Mouse (Mus musculus) MEL (cell line): ENCODE results near the gene Tpst2. TPM values are rescaled to one million over a fixed set of nuclear protein-coding genes. Genes with fewer than 3 reads are reported as not detected.

Experiments
- DNase-seq: peaks from one replicate; pipeline ENCODE4 v3.0.0; 2011; ENCODE audit warnings: low read depth, low spot score
- H3K27ac ChIP-seq: 2 replicates; pipeline ENCODE4 v1.5.1; 2012; ENCODE audit warnings: low read depth, mild to moderate bottlenecking, control low read depth, low read length, moderate library complexity; ENCODE audit not compliant: control insufficient read depth
- H3K27me3 ChIP-seq, 2 experiments: fragments of 150-350 bp in 1 of 2; sonication (generic) in 1 of 2; 2 replicates each; pipeline ENCODE4 v1.6.1; 2012; ENCODE audit warnings: low read length in 2 of 2, mild to moderate bottlenecking in 2 of 2, improper control_type of control experiment in 1 of 2, moderate library complexity in 1 of 2; ENCODE audit not compliant: insufficient read depth in 2 of 2, control insufficient read depth in 1 of 2
- H3K36me3 ChIP-seq, 2 experiments: 2 replicates each; pipeline ENCODE4 v1.6.1; 2012 to 2014; ENCODE audit warnings: low read length in 2 of 2, improper control_type of control experiment in 1 of 2, inconsistent platforms in 1 of 2, mild to moderate bottlenecking in 1 of 2; ENCODE audit not compliant: insufficient read depth in 2 of 2, control insufficient read depth in 1 of 2
- H3K4me1 ChIP-seq, 2 experiments: fragments of 150-350 bp in 1 of 2; sonication (generic) in 1 of 2; 2 replicates each; pipeline ENCODE4 v1.6.1; 2012; ENCODE audit warnings: low read length in 2 of 2, improper control_type of control experiment in 1 of 2, mild to moderate bottlenecking in 1 of 2; ENCODE audit not compliant: insufficient read depth in 2 of 2, control insufficient read depth in 1 of 2
- H3K4me3 ChIP-seq, 2 experiments: fragments of 150-350 bp in 1 of 2; sonication (generic) in 1 of 2; 2 replicates each; pipeline ENCODE4 v1.5.1; 2012; ENCODE audit warnings: low read depth in 2 of 2, low read length in 2 of 2, mild to moderate bottlenecking in 2 of 2, moderate library complexity in 2 of 2, control low read depth in 1 of 2, improper control_type of control experiment in 1 of 2; ENCODE audit not compliant: control insufficient read depth in 1 of 2, insufficient read depth in 1 of 2
- H3K79me2 ChIP-seq: 2 replicates; pipeline ENCODE4 v1.6.1; 2012; ENCODE audit warnings: mild to moderate bottlenecking, low read length, moderate library complexity; ENCODE audit not compliant: control insufficient read depth, poor library complexity, insufficient read depth
- H3K9ac ChIP-seq: 2 replicates; pipeline ENCODE4 v1.6.1; 2012; ENCODE audit warnings: low read depth, mild to moderate bottlenecking, control low read depth, low read length, moderate library complexity; ENCODE audit not compliant: control insufficient read depth, poor library complexity, severe bottlenecking
- H3K9me3 ChIP-seq: fragments of 150-350 bp; sonication (generic); replicated peaks from 2 replicates; pipeline ENCODE4 v1.6.1; 2012; ENCODE audit warnings: mild to moderate bottlenecking, low read length, improper control_type of control experiment, moderate library complexity; ENCODE audit not compliant: insufficient read depth
- BHLHE40 ChIP-seq: IDR thresholded peaks from 2 replicates; pipeline ENCODE4 v1.6.1; 2012; ENCODE audit warnings: low read depth, mild to moderate bottlenecking, inconsistent platforms, low read length, improper control_type of control experiment, borderline replicate concordance
- CHD2 ChIP-seq: IDR thresholded peaks from 2 replicates; pipeline ENCODE4 v1.6.1; 2011; ENCODE audit warnings: low read length, improper control_type of control experiment
- CTCF ChIP-seq, 3 experiments: IDR thresholded peaks in 2 of 3; conservative IDR thresholded peaks in 1 of 3; 2 replicates each; pipeline ENCODE4 v1.5.1; 2011 to 2012; ENCODE audit warnings: low read length in 3 of 3, low read depth in 2 of 3, mild to moderate bottlenecking in 2 of 3, improper control_type of control experiment in 1 of 3, inconsistent platforms in 1 of 3, mixed read lengths in 1 of 3, moderate library complexity in 1 of 3; ENCODE audit not compliant: control insufficient read depth in 1 of 3, insufficient read depth in 1 of 3, poor library complexity in 1 of 3, severe bottlenecking in 1 of 3
- E2F4 ChIP-seq: IDR thresholded peaks from 2 replicates; pipeline ENCODE4 v1.6.1; 2011; ENCODE audit warnings: low read depth, low read length, improper control_type of control experiment, borderline replicate concordance
- ELF1 ChIP-seq: IDR thresholded peaks from 2 replicates; pipeline ENCODE4 v1.6.1; 2014; ENCODE audit warnings: low read depth, mild to moderate bottlenecking, inconsistent platforms, low read length, improper control_type of control experiment, moderate library complexity
- EP300 ChIP-seq, 2 experiments: IDR thresholded peaks; 2 replicates each; pipeline ENCODE4 v1.6.1; 2011; ENCODE audit warnings: improper control_type of control experiment in 2 of 2, low read length in 2 of 2, low read depth in 1 of 2, mild to moderate bottlenecking in 1 of 2
- GATA1 ChIP-seq: IDR thresholded peaks from 2 replicates; pipeline ENCODE4 v1.6.1; 2011; ENCODE audit warnings: low read depth, low read length, improper control_type of control experiment
- JUND ChIP-seq: IDR thresholded peaks from 2 replicates; pipeline ENCODE4 v1.6.1; 2011; ENCODE audit warnings: low read depth, mild to moderate bottlenecking, improper control_type of control experiment, low read length
- KAT2A ChIP-seq: conservative IDR thresholded peaks from 2 replicates; pipeline ENCODE4 v1.6.1; 2012; ENCODE audit warnings: low read depth, low read length, improper control_type of control experiment, inconsistent platforms
- MAX ChIP-seq: IDR thresholded peaks from 2 replicates; pipeline ENCODE4 v1.6.1; 2011; ENCODE audit warnings: low read length, improper control_type of control experiment
- MEF2A ChIP-seq: IDR thresholded peaks from 2 replicates; pipeline ENCODE4 v1.6.1; 2014; ENCODE audit warnings: low read depth, mild to moderate bottlenecking, inconsistent platforms, low read length, improper control_type of control experiment; ENCODE audit not compliant: poor library complexity, insufficient replicate concordance, severe bottlenecking; ENCODE audit errors: extremely low read depth
- MYC ChIP-seq: IDR thresholded peaks from 2 replicates; pipeline ENCODE4 v1.6.1; 2011; ENCODE audit warnings: low read depth, mild to moderate bottlenecking, low read length, improper control_type of control experiment, moderate library complexity
- POLR2A ChIP-seq, 2 experiments: IDR thresholded peaks; 2 replicates each; pipeline ENCODE4 v1.6.1; 2011 to 2012; ENCODE audit warnings: low read length in 2 of 2, mild to moderate bottlenecking in 2 of 2, control low read depth in 1 of 2, improper control_type of control experiment in 1 of 2, low read depth in 1 of 2, moderate library complexity in 1 of 2; ENCODE audit not compliant: control insufficient read depth in 1 of 2, insufficient read depth in 1 of 2, poor library complexity in 1 of 2
- POLR2AphosphoS2 ChIP-seq: IDR thresholded peaks from 2 replicates; pipeline ENCODE4 v1.6.1; 2011; ENCODE audit warnings: low read length, improper control_type of control experiment
- SIN3A ChIP-seq: IDR thresholded peaks from 2 replicates; pipeline ENCODE4 v1.6.1; 2012; ENCODE audit warnings: low read length, improper control_type of control experiment, inconsistent platforms
- TBP ChIP-seq: IDR thresholded peaks from 2 replicates; pipeline ENCODE4 v1.8.0; 2011; ENCODE audit warnings: low read depth, low read length, improper control_type of control experiment
- ZC3H11A ChIP-seq: IDR thresholded peaks from 2 replicates; pipeline ENCODE4 v1.6.1; 2012; ENCODE audit warnings: low read depth, mild to moderate bottlenecking, inconsistent platforms, low read length, improper control_type of control experiment
- ZKSCAN1 ChIP-seq: IDR thresholded peaks from 2 replicates; pipeline ENCODE4 v1.6.1; 2012; ENCODE audit warnings: low read depth, mild to moderate bottlenecking, inconsistent platforms, low read length, improper control_type of control experiment, moderate library complexity
- ZNF384 ChIP-seq: IDR thresholded peaks from 2 replicates; pipeline ENCODE4 v1.6.1; 2012; ENCODE audit warnings: low read depth, mild to moderate bottlenecking, inconsistent platforms, low read length, improper control_type of control experiment
- polyA plus RNA-seq, 2 experiments: library from polyadenylated mRNA; stranded (reverse) in 1 of 2; unstranded in 1 of 2; fragments of >175 nt in 1 of 2; fragments of >200 nt in 1 of 2; gene quantifications; 2 replicates each; pipeline versions ENCODE4 v1.2.1 to v1.2.4; 2012; ENCODE audit warnings: low replicate concordance in 2 of 2, low read depth in 1 of 2; ENCODE audit not compliant: insufficient read length in 2 of 2, insufficient read depth in 1 of 2, missing spikeins in 1 of 2
- total RNA-seq: library from RNA; depleted of rRNA; stranded (reverse); fragments of 300-350 nt; gene quantifications from 2 replicates; pipeline ENCODE4 v1.2.3, GENCODE M21; 2012

Gene Tpst2
- total and polyA plus RNA-seq, 3 experiments: 57.8 to 86.1 TPM; not detected in 1

DNA sequence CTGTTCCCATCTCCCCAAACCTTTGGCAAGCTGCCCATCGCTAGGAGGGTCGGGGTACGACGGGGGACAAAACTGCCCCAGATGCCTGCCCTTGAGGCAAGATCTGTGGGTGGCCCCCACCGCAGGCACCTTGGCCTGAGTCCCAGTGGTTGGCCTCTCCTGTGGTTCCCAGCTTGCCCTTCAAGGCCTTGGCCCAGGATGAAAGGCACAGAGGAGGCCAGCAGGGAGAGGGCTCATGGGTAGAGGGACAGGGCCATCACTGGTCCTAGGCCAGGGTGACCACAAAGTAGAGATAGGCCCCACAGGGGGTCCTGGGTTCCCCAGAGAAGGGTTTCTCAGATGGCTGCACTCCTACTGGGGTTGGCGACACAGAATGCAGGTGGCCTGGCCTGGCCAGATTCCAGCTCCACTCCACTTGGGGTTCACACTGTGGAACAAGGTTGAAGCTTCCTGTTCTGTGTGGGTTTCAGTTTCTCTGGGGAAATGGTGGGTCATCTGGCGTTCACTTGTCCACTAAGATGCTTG is 22.1 kb upstream of the Tpst2 start:
- Histone ChIP-seq H3K27ac (peak overlapping the region; percentile 71), H3K4me1 (peaks cover 8 to 36% of the 10 kb centered on the region in 2 experiments), H3K4me3 (no peak overlapping the region), H3K9ac (0 out of 2 replicates have a peak overlapping the region, but pooled peaks have one; percentile 11), H3K27me3 (no peaks in the 10 kb centered on the region), H3K36me3 (peaks cover 0 to 12% of the 10 kb centered on the region in 2 experiments; a peak in 2 of 4 replicates), H3K79me2 (no peaks in the 10 kb centered on the region), H3K9me3 (no peaks in the 10 kb centered on the region)
- peak; percentile 36 for DNase-seq
- TF ChIP-seq E2F4 (no peak), EP300 (IDR thresholded peaks at IDR 0.05; ENCODE audit: low read depth in 1 of 2, low read length in 2 of 2) (peak in 1 of 2 experiments; percentile 18; a peak in 1 of 4 replicates), ELF1 (no peak), TBP (no peak)

DNA sequence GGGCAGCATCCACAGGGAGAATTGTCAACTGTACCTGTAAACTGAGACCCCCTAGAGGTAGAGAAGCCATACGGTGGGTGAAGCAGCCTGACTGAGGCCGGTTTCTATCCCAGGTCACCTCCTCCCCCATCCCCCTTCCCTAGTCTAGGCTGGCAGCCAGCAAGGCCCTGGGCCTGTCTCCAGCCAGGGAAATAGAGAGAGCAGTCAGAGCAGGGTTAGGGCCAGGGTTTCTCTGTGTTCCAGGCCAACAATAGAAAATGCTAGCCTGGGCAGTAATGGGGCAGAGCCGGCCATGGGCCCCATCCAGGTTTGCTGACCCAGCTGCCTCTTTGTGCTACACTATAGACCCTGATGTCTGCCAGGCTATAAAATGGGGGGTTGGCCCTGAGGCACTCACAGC is 21.1 kb upstream of the Tpst2 start, which contains the start of gene Crybb1:
Crybb1 (plus strand) TSS at position 390 of the 400 bp plus-strand sequence.
- no peak for DNase-seq
- H3K27ac ChIP-seq: no peak within 1 kb of the TSS; the same call in 1 of the 2 replicates
- H3K9me3 ChIP-seq: no peaks in the 10 kb centered on the region
- no peaks in the 10 kb centered on the region for H3K79me2 ChIP-seq
- H3K4me3 ChIP-seq: no peak within 1 kb of the TSS
- no peaks in the 10 kb centered on the region for H3K27me3 ChIP-seq
- H3K36me3 ChIP-seq: peaks cover 0 to 12% of the 10 kb centered on the region in 2 experiments; a peak in 2 of 4 replicates
- no peak within 1 kb of the TSS for H3K9ac ChIP-seq
- peaks cover 8 to 36% of the 10 kb centered on the region in 2 experiments for H3K4me1 ChIP-seq
- TF ChIP-seq MEF2A: no peak
- no peak for TF ChIP-seq GATA1
- no peak for TF ChIP-seq ELF1
- TF ChIP-seq KAT2A: no peak
- no peak for TF ChIP-seq EP300 (IDR thresholded peaks at IDR 0.05; ENCODE audit: low read depth in 1 of 2, low read length in 2 of 2)
- no peak for TF ChIP-seq MAX
- TF ChIP-seq POLR2AphosphoS2: no peak
- no peak for TF ChIP-seq ZC3H11A
- TF ChIP-seq CTCF (IDR thresholded peaks at IDR 0.05 in 2 of 3, conservative IDR thresholded peaks at IDR 0.05 in 1 of 3; ENCODE audit: control insufficient read depth in 1 of 3, insufficient read depth in 1 of 3, low read depth in 2 of 3, low read length in 3 of 3, poor library complexity in 1 of 3, severe bottlenecking in 1 of 3): no peak
- TF ChIP-seq SIN3A: no peak
- no peak for TF ChIP-seq POLR2A (IDR thresholded peaks at IDR 0.05; ENCODE audit: control insufficient read depth in 1 of 2, insufficient read depth in 1 of 2, low read depth in 1 of 2, low read length in 2 of 2, poor library complexity in 1 of 2)
- TF ChIP-seq TBP: no peak
- no peak for TF ChIP-seq JUND
- TF ChIP-seq CHD2: no peak
- TF ChIP-seq ZNF384: no peak
- no peak for TF ChIP-seq MYC
- TF ChIP-seq BHLHE40: no peak
- no peak for TF ChIP-seq ZKSCAN1
- TF ChIP-seq, all 39 proteins: peak for 0
